Mouse (Mus musculus): ENCODE measurements at regions not wholly inside any gene's neighbourhood (a gene's known extent, or its start where the extent isn't known, plus 50 kb on each side); places are given as distances from the start of the nearest gene placed in this dataset.
A peak's percentile ranks its signal among the peaks of the same experiment; 100 is the strongest.

- no peak for DNase-seq
- TF ChIP-seq CTCF (IDR thresholded peaks at IDR 0.05): no peak
- H3K4me3 ChIP-seq: no peak overlapping the region
- no peak overlapping the region for H3K27ac ChIP-seq
- intact Hi-C loops (cut with DNase I): no loop called here
Observed at GRCm38 (mm10) chr4:5379215-5379614, 586.1 kb upstream of the Impad1 start.

GRCm38 (mm10) chr4:5358274-5358673, 565.1 kb upstream of the Impad1 start:
- TF ChIP-seq CTCF (IDR thresholded peaks at IDR 0.05): no peak
- H3K4me3 ChIP-seq: no peak overlapping the region
- DNase-seq: no peak
- intact Hi-C loops (cut with DNase I): no loop called here
- no peak overlapping the region for H3K27ac ChIP-seq

- intact Hi-C loops (cut with DNase I): no loop called here
- H3K27ac ChIP-seq: no peak overlapping the region
- no peak overlapping the region for H3K4me3 ChIP-seq
- DNase-seq: peak; percentile 25
- TF ChIP-seq CTCF (IDR thresholded peaks at IDR 0.05): no peak
Observed at GRCm38 (mm10) chr4:5346226-5346625, 553.1 kb upstream of the Impad1 start.

- no peak for TF ChIP-seq CTCF (IDR thresholded peaks at IDR 0.05)
- intact Hi-C loops (cut with DNase I): no loop called here
- Histone ChIP-seq H3K4me3 (no peak overlapping the region), H3K27ac (no peak overlapping the region)
- no peak for DNase-seq
Observed at GRCm38 (mm10) chr4:5344739-5345138, 551.6 kb upstream of the Impad1 start.

DNA sequence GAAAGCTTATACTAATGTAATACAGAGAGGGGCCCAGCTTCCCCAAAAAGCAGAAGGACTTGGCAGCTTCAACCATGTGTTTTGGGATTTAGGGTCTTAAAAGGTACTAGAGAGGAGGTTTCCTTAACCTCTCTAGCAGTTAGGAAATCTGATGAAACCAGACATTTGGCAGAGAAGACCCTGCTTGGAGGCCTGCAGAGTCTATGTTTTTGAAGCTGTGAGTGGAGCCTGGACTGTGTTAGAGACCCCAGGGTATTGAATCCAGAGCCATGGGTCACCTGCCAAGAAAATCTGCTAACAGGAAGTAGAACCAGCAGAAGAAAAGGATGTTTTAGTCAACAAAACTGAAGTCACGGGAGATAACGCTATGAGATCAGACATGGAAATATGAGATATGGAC, 551.2 kb upstream of the Impad1 start:
- Histone ChIP-seq H3K27ac (no peak overlapping the region), H3K4me3 (no peak overlapping the region)
- TF ChIP-seq CTCF (IDR thresholded peaks at IDR 0.05): no peak
- DNase-seq: peak; percentile 22
- intact Hi-C loops (cut with DNase I): no loop called here

- no peak for DNase-seq
- H3K27ac ChIP-seq: no peak overlapping the region
- H3K4me3 ChIP-seq: no peak overlapping the region
- intact Hi-C loops (cut with DNase I): no loop called here
- no peak for TF ChIP-seq CTCF (IDR thresholded peaks at IDR 0.05)
Observed at GRCm38 (mm10) chr4:5337158-5337896, 544.2 kb upstream of the Impad1 start.

- Histone ChIP-seq H3K27ac (no peak overlapping the region), H3K4me3 (no peak overlapping the region)
- no peak for TF ChIP-seq CTCF (IDR thresholded peaks at IDR 0.05)
- intact Hi-C loops (cut with DNase I): no loop called here
- no peak for DNase-seq
Observed at GRCm38 (mm10) chr4:5335030-5335429, 541.9 kb upstream of the Impad1 start.

GRCm38 (mm10) chr4:5328497-5329194, 535.5 kb upstream of the Impad1 start:
- intact Hi-C loops (cut with DNase I): no loop called here
- Histone ChIP-seq H3K27ac (no peak overlapping the region), H3K4me3 (no peak overlapping the region)
- no peak for DNase-seq
- TF ChIP-seq CTCF (IDR thresholded peaks at IDR 0.05): no peak

- Histone ChIP-seq H3K27ac (no peak overlapping the region), H3K4me3 (no peak overlapping the region)
- intact Hi-C loops (cut with DNase I): no loop called here
- TF ChIP-seq CTCF (IDR thresholded peaks at IDR 0.05): no peak
- no peak for DNase-seq
Observed at GRCm38 (mm10) chr4:5327171-5327661, 534.1 kb upstream of the Impad1 start.

DNA sequence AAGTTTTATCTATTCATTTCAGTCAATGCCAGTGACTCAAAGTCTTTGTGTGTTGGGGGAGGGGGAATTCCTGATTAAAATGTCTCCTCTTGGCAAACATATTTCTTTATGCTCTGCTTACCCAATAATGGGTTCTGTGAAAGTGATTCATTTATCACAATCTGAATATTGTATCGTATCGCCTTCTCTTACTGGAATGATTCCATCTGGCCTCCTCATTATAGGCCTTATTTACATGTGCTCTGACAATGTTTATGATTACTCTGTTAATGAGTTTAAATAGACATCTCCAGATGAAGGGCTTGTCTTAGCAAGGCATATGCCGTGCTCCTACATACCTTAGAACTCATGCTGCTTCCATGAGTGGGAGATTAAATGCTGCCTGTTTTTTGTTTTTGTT, 508.3 kb upstream of the Impad1 start:
- DNase-seq: no peak
- TF ChIP-seq CTCF (IDR thresholded peaks at IDR 0.05): no peak
- intact Hi-C loops (cut with DNase I): no loop called here

GRCm38 (mm10) chr4:5301017-5301416, 507.9 kb upstream of the Impad1 start:
- DNase-seq: no peak
- no peak for TF ChIP-seq CTCF (IDR thresholded peaks at IDR 0.05)
- H3K4me3 ChIP-seq: no peak overlapping the region
- no peak overlapping the region for H3K27ac ChIP-seq
- intact Hi-C loops (cut with DNase I): no loop called here

More for the DNA sequence above, 508.3 kb upstream of the Impad1 start:
- Histone ChIP-seq H3K4me3 (no peak overlapping the region), H3K27ac (no peak overlapping the region)

DNA sequence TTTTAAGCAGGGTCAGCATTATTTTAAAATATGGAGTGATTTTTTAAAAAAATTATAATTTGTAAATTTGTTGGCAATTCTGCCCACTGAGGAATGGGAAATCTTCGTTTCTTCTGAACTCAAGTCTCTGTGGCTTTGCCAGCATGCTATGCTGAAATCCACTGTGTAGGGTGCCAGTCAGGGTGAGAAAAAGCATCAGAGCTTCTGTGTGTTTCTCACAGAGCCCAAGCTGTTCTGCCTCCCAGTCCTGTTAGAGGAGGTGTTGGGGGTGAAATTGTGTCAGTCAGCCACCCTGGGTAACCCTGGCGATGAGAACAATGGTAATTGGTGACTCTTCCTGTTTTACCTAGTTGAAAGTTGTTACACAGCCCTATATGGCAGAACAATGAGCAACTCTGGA, 506.1 kb upstream of the Impad1 start:
- H3K4me3 ChIP-seq: no peak overlapping the region
- DNase-seq: no peak
- intact Hi-C loops (cut with DNase I): no loop called here
- no peak for TF ChIP-seq CTCF (IDR thresholded peaks at IDR 0.05)
- H3K27ac ChIP-seq: no peak overlapping the region

DNA sequence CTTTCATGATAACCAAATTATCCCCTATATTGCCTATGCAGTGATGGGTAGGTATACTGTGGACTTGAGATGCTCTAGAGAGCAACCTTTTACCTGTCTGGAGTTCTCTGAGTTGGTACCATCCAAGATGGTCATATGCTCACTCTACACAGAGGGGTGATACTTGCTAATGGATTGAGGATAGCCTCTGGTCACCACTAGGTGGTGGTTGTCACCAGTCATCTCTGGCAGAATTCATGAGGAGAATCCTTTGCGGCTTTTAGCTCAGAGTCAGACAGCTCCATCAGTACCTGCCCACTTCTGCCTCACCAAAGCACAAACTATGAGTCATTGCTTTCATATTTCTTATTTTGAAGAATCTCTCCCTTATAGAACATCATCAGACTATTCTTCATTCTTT, 500.9 kb upstream of the Impad1 start:
- intact Hi-C loops (cut with DNase I): no loop called here
- no peak overlapping the region for H3K4me3 ChIP-seq
- TF ChIP-seq CTCF (IDR thresholded peaks at IDR 0.05): peak; percentile 13; the same call in 1 of the 2 replicates
- no peak overlapping the region for H3K27ac ChIP-seq
- DNase-seq: no peak
